Mouse (Mus musculus) embryo, embryonic 10 days (tissue): Measurements from ENCODE around the gene Tigd3.

ENCODE experiments used
- DNase-seq: peaks from one replicate; pipeline ENCODE4 v3.0.0-alpha.2; 2015; ENCODE audit warnings: low spot score

The Tigd3 gene

DNA sequence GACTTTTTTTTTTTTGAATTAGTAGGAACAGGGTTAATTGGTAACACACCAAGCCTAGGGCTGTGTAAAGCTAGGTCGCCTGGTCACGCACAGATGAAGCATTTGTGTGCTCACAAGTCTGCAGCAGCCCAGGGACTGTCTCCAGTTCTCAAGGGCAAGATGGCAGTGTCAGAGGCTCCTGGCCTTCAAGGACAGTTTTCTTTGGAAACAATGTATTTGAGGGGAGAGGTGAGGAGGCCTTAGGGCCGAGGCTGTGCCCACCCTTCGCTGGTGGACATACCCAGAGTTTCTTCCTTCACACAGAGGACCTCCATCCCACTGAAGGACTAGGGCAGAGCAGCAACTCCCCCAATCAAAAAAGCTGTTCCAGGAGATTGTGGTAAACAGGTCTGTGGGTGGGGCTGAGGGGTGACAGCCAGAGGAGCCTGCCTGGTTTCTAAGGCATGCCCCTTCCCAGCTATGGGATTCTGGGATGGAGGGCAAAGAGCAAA, 46.6 kb downstream of the Tigd3 start:
- no peak for DNase-seq

DNA sequence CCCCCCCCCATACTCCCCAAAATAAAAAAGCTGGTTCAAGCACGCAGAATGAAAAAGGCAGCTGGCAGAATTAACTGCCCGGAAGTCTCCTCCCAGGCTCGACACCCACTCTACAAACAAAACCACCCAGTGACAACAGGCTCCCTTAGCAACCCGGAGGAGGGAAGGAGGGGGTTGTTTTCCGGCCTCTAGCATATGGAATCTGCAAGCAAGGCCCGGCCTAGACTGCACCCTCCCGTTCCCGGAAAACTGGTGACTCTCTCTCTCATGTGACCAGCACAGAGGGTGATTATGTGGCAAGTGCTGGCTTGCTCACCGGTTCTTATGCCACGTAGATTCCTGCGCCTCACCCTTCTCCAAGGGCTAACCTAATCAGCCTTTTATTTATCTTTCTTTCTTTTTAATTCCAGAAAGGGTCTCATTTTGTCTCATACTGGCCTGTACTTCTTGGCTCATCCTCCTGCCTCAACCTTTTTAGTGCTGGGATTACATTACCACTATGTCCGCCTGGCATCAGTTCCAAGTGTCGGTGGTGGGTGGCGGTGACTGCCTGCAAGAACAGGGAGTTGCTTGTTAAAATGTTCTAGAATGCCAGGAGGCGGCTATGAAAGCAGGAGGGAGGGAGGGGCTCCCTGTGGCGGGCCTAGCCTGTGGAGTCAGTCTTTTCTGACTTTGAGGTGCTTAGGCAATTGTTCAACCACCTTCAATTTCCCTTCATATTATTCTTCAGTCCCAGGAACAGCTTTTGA, 47.2 kb downstream of the Tigd3 start:
- peak; percentile 89 for DNase-seq

DNA sequence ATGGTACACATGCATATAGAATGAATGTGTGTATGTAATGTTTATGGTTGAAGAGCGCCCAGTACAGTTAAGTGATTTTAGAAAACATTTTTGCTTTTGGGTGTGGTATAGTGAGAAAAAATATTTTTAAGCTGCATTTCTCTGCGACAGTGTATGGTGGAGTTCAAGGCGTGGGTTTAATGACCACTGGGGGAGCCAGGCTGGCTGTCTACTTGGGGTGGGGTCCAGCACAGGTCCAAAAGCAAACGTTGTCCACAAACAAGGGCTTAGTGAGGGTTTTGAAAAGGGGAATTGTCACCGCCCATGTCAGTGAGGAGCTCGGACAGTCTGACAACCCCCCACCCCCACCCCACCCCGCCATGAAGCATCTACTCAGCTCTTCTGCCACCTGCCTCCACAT, 47.8 kb downstream of the Tigd3 start:
- peak; percentile 37 for DNase-seq

DNA sequence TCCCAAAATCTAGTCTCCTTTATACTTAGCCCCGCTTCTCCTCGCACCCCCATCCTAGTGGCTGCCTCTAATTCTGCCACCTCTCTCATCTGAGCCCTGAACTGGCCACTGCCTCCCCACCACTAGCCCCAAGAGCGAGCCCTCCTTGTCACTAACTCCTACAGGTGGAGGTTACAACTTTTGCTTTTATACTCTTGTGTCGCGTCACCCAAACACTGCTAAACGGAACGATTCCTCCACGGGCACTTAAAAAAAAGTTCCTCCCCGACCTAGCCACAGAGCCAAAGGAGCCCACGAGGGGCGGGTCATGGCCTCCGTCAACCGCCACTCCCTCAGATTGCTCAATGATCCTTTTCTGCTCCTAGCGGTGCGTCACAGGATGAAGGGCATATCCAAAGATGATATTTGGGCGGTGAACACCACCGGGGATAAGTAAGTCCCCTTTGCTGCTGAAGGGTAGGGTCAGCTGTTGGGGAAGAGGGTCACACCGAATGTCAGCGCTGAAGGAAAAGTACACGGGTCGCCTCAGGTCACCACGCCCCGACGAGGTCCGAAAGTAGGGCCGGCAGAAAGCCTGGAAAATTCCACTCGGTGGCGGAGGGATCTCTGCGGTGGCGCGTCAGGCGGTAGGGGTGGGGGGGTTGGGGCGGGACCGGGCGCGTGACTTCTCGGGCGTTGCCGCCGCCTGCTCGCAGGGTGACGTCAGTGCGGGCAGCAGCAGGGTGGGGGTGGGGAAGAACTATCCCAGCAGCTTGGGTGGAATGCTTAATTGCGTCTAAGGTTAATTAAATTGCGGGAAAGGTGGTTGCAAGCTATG, 48.4 kb downstream of the Tigd3 start:
- DNase-seq: peak; percentile 94

DNA sequence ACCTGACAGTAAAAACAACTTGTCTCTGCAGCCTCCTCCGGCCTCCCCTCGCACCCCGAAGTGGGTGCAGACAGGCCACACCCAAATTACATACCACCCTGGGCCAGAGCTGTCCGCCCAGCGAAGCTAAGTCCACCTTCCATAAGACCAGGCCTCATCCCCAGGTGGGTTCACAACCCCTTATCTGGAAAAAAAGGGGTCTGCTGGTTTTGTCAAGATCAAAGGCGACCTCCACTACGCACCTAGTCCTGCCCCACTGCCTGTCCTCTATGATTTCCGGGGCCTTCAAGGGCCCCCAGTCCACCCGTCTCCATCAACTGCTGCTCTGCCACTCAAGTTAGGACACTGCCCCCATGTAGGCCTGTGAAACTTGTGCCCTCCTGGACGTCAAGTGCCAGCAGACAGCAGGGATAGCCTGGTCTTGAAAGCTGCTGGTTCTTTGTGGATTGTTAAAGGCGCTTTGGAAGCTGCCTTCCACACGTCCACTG, 49.1 kb downstream of the Tigd3 start:
- no peak for DNase-seq

DNA sequence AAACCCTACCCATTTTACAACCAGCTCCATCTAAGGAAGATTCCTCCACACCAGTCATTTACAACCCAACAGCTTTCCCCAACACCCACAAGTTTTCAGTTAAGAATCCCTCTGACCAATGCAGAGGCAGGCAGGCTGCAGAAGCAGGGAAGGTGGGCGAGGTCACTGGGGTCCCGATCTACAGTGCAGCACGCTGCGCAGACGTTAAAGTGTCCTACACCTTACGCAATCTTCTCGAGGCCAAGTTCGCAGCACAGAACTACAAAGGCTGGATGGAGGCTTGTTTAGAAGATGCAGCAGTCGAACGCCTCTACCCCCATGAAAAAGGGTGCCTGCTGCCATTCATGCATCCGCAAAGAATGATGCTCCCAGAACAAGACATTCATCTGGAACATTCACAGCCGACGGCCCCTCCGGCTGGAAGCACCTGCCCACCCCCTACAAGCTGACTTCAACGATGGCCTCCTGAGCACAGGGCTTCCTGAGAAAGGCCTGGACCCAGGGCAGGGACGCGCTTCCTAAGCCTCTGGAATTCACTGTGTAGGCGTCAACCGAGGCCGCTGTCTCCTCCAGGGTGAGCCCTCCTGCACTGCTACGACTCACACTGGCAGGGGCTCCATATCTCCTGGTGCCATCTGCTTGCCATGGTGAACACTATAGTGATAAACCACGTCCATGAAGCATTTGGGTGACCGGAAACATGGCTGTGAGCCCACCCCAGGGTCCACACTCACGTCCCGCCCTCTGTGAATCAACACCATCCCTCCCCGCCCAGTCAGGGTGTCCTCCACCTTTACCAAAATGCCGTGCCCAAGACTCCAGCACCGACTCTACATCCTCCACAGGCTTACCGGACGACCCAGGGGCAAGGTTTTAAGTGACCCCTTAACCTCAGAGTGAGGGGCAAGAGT, 49.9 kb downstream of the Tigd3 start:
- no peak for DNase-seq

DNA sequence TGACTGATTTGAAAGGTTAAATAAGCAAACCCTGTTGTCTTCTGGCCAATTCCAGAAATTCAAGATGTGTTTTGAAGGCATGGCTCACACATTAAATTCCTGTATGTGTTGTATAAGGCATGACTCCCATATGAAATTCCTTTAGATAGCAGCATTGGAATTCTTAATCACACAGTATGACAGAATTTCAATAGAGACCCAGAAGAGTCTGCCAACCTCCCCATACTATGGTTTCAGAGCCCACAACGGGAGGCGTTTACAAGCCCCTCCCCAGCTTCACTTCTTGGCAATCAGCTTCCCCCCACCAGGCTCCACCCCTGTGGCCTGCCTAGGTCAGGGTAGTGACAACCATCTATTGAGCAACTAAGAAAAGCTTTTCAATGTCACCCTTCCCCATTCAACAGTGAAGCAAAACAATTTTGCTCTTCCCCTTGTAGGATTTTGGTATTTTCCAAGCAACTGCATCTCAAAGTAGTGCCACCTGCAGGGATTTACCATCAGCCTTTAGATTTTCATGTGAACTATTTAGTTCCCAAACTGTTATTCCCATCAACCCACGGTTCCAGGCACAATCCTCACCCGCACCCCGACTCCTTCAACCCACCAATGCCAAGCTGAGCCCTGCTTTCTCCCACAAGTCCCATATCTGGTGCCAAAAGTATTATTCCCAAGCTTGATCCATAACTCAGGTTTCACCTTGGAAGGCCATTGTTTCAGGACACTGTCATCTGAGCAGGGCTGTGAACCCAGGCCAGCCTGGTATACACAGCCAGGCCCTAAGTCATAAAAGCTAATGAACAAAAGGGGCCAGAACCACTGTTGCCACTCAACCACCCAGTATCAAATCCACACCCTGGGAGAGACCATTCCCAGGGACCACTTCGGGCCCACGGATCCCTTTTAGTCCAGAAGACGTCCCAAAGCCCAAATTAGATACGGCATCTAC, 50.9 kb downstream of the Tigd3 start:
- peak; percentile 36 for DNase-seq

DNA sequence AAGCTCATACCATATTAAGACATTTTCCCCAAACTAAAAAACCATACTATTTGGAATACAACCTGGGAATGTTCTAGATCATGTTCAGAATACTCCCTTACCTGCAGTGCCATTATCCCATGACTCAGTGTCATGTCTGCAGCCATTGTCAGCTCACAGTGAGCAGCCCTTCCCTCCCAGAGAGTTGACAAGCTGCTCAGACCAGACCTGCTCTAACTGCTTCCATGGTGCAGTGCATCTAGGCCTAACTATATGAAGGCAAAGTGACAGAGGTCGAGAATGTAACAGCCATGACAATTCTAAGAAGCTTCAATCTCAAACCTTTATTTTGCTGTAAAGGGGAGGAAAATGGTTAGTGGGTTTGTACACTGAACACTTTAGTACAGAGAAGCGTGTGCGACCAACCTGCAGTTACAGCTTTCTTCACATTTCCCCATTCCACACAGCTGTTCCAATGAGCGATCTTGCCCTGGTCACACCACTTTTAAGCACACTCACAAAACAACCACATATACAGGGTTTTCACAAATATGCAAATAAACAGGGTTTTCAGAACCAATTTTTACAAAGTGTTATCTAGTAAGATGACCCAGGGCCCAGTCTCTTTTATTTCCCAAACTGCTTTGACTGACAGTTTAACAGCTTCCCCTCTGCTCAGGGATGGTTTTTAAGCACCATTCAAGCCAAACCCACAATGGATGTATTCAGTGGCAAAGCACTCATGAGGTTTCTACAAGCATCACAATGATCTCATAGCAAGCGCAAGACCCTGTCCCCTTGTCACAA, 51.8 kb downstream of the Tigd3 start:
- peak; percentile 45 for DNase-seq

DNA sequence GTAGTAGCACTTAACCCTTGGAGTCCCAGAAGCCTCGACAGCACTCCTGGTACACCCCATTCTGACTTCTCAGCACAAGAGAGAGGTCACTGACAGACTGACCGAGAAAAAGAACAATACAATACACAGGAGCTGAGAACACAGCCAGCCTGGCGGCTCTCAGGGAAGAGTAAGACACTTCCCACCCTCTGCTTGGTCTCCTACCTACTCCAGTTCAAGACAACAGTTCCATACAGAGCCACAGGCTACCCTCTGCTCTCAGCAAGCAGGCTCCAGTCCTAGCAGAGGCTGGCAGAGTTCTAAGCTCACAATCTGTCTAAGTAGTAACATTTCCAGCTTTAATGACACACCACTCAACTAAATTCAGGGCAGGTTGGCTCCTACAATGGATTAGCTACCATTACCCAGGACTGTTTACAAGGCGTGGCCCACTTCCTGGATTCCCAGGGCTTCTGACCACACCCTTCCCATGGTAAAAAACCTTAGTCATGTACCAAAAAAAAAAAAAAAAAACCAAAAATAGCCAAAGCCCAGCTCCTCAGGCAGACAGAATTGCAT, 52.5 kb downstream of the Tigd3 start:
- no peak for DNase-seq
